Mouse (Mus musculus) ovary, postnatal 36 days (tissue): ENCODE data around the gene Rpp21.

ENCODE experiments used
- DNase-seq: peaks from one replicate; pipeline ENCODE4 v3.0.0; 2022; ENCODE audit warnings: low spot score, mixed read lengths

The Rpp21 gene

DNA sequence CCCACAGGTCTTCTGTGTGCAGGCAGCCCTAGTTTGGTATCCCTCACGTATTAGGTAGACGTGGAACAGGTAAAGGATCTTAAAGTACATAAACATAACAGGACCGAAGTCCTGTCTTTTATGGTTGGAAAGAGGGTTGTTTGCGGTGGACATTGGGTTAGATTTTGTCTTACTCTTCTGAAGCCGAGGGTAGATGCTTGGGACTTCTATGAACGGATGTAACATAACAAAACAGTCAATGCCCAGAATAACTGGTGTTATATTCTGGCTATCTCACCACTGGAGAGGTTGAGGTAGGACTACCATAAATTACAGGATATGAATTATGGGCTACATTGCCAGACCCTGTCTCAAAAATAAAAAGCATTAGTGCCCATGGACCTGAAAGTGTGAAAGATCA, at the start of gene Rpp21:
Gene Rpp21 (minus strand): TSS at position 101 of the 400 bp plus-strand sequence.
- no peak for DNase-seq

DNA sequence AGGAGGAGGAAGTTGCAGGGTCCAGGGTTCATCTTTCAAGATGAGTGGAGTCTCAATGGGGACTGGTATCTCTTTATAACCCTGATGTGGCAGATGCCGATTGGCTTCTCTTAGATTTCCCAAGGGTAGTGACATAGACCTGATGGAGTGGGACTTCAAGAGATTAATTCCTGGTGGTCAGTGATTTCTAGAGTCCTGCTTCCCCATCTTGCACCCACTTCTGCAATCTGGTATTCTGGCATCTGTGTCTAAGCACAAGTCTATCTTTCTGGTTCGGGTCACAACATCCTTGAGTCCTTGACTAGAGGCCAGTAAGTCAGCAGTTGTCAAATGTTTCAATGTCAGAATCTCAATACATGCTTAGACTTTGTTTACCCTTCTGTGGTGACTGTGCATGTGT, 28.5 kb upstream of the Rpp21 start, which contains the start of gene H2-M10.2:
Gene H2-M10.2 (minus strand): TSS at position 101 of the 400 bp plus-strand sequence.
- no peak for DNase-seq

DNA sequence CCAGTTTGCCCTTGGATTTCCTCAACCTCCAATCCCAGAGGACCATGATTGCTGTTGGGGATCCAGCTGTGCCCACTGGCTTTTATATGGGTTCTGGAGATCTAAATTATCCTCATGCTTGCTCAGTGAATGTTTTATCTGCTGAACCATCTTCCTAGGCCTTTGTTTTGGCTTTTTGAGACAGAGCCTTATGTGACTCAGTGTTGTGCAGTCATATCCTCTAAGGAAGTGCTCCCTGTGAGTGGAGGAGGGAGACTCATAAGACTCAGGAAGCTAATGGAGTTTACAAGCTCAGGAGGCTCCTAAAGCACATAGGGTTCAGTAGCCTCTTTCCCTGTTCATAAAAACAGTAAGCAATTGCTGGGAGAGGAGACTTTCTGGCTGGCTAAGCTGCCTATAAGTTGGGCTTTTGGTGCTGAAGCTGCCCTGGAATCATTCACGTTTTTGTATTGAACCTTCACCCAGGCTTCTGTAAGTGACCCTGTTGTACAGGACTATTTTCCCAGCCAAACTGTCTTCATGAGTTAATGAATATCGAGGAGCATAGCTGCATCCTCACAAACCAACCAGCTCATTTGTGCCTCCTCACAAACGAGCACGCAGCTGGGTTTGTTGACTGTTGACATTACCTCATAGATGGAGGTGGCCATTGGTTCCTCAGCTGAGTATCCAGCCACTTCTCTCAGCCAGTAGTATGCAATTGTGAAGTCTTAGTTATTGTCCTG, 23.8 kb upstream of the Rpp21 start:
- no peak for DNase-seq

DNA sequence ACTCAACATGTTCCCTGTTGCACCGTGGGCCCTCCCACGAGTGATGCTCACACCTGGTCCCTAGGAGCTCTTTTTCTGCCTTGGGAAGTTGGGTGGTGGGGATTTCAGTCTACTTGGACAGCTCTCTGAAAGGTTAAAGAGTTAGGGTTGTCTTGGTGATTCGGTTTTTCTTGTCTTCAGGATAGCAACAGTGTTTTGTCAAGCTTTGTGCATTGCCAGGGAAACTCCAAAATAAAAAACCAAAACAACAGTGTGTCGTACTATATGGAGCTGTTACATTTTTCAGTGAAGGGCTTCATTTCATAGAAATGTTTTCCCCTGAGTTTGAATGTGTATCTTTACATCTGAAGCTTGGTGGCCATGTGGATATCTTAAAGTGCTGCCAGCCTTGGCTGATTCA, 16.9 kb upstream of the Rpp21 start:
- DNase-seq = no peak

DNA sequence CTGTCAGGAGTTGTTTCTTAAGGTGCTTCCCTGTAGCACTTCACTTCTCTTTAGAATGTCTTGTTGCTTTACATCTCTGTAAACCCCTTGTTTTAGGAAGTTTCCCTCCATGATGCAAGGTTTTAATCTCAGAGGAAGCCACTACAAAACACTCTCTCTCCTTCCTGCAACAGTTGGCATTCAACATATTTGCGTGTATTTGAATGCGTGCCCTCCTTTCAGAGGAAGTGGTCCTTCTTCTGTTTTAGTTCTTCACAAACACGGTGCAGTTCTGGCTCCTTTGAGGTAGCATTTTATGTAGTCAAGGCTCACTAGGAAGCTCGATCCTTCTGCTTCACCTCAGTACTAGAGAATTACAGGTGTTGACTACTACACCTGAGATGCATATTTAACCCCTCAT, 15.9 kb upstream of the Rpp21 start:
- DNase-seq = no peak

DNA sequence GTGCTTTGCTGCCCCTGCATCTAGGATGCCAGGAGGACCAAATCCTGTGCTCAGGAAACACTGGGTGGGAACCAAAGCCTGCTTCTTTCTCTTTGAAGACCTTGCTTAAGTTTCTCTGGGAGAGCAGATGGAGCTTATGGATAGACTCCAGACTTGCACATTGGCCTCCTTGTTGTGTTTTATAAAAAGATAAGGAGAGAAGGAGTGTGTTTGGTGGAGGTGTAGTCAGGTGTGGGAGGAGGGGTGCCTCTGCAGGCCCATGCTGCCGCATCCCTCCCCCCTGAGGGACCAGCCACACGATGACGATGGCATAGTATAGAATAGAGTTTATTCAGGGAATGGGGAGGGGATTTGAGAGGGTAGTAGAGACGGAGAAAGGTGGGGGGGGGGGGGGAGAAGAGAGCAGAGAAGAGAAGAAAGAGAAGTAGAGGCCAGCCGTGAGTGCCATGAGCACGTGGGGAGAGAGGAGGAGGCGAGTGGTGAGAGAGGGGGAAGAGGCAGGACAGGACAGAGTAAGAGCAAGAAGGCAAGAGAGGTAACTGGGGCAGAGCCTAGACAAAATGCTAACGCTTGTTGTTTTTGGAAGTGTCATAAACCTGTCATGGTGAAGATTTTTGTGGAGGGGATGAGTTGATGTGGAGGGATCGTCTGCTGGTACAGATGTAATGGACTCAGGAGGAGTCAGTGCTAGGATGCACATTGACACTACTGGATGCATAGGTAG, 14.9 kb upstream of the Rpp21 start:
- no peak for DNase-seq

DNA sequence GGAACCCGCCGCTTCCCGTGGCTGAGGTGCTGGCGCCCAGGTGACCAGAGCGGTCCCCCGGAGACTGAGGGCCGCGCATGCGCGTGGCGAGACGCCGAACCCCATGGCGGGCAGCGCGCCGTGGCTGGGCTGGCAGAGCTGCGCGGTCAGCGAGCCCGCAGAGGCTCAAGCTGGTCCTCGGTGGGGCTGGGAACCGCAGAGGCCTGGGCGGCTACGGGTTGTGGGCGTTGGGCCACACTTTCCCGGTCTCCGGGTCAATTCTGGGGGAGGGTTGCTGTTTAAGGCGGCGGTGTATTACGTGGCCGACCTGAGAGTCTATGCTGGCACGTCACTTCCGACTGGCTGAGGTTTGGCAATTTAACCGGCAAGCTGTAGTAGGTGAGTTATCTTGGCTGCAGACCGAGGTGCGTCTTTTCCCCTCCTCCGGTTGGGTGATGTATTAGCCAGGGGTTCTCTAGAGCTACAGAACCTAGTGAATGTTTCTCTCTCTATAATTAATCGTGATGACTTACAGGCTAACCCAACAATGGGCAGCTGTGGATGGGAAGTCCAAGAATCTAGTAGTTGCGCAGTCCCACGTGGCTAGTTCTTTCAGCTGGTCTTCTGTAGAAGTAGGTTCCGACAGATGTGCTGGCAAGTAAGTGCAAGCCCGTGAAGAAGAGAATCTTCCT, 13.9 kb upstream of the Rpp21 start, which contains the start of gene Trim39:
Gene Trim39 (minus strand): TSS at position 662 of the 671 bp plus-strand sequence.
- no peak for DNase-seq

DNA sequence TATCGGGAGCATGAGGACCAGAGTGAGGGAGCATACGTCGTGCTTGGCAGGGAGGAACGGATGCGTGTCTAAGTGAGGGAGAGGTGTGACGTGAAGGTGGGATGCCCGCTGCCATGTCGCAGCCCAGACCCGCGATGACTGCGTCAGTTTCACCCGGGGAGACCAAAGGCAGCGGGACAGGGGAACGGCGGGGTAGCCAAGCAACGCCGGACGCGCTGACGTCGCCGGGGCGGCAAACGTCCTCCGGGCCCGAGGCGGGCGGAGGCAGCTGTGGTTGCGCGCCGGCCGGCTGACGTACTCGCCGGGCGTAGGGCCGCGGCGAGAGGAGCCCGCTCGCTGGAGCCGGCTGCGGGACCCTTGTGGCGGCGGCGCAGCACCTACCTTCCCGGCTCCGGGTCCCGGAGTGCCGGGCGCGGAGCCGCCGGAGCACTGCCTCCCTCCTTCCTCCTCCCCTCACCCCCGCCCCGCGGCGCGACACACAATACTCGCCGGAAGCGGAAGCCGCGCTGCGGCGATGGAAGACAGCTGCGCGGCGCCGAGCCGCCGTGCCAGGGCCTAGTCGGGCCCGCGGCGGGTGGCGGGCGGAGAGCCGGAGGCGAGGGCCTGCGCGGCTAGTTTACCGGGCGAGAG, 13.2 kb upstream of the Rpp21 start:
- DNase-seq = peak; percentile 90

DNA sequence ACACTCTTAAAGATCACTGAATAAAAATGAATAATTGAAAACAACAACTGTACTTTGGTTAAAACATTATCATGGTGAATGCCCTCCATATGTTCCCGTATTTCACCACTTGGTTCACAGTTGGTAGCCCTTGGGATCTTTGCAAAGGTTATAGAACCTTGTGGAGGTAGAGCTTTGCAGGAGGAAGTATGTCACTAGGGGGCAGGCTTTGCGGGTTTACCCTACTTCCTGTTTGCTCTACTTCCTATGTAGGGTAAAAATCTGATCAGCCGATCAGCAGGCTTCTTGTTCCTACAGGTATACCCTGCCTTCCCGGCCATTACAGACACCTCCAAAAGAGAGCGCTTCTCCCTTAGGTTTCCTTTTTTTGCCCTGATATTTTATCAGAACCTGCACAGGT, 8.0 kb upstream of the Rpp21 start:
- DNase-seq = no peak

DNA sequence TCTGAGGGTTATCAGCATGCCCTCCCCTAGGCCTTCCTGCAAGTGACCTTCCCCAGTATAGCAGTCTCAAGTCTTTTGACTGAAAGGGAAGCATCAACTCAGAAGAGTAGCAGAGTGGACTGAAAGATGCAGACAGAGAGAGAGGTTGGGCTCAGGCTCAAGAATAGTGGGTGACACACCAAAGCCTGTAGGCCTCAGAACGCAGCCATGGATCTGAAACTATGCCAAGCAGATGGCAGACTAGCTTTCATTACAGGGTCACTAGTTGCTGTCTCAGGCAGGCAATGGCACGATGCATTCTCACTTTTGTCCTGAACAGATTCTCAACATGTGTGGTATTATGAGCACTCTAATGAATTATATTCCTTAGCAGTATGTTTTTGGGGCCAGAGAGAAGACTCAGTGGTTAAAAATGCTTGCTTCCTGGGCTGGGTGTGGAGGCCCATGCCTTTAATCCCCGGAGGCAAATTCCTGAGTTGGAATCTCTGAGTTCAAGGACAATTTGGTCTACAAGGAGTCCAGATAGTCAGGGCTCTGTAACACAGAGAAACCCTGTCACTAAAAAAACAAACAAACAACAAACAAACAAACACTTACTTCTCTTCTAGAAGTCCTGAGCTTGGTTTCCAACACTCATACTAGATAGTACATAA, 6.5 kb upstream of the Rpp21 start:
- DNase-seq = no peak

DNA sequence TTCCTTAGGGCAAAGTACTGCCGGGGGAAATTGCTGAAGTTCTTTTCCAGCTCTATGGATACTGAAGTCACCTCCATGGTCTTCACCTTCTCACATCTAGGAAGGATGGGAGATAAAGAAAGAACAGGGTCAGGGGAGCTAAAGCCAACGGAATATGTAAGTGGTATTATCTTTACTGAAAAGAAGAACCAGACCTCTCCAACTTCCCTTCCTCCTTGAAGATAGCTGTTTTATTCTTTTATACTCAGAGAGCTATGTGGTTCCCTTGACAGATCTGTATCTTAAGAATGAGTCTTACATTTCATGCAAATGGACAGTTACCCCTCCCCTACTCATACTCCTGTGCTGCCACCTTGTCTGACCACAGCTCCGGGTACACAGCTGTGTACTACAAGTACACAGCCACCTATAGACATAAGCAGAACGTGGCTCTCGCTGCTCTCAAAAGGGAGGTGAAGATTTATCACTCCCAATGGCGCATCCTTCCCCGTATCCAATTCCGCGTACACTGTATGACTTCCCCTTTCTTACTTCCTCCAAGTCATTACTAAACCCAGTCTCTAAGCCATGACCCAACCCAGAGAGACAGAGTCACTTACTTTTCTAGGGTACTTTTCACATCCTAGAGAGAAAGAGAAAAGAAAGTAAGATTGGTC, 3.8 kb upstream of the Rpp21 start:
- DNase-seq = no peak

DNA sequence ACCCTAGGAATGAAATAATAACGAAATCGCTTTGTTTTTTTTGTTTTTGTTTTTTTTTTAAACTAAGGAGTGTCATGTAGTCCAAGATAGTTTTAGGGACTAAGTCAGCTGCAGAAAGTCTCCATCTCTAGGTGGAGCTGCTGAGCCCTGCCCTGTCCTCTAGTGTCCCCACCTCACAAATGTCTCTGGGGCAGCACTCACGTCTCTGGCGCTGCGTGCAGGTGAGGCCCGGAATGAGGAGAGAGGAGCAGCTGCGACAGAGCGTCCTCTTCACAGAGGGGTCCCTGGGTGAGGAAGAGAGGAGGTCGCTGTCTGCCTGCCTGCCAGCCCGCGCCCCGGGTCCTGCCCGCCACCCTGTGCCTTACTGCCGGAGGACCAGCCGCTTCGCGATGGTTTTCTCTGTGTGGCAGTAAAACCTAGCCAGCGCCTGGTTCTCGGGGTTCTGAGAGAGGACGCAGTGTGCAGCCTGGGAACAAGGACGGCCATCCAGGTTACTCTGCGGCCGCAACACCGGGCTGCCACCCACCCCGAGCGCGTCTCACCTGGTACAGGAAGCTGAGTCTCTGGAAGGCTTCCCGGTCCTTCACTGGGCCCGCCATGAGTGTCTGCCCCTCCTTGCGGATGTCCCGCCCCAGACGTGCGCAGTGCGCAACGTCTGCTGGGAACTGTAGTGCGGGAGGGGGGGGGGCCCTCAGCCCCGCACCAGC, 475 bp downstream of the Rpp21 start:
- DNase-seq = peak; percentile 77

DNA sequence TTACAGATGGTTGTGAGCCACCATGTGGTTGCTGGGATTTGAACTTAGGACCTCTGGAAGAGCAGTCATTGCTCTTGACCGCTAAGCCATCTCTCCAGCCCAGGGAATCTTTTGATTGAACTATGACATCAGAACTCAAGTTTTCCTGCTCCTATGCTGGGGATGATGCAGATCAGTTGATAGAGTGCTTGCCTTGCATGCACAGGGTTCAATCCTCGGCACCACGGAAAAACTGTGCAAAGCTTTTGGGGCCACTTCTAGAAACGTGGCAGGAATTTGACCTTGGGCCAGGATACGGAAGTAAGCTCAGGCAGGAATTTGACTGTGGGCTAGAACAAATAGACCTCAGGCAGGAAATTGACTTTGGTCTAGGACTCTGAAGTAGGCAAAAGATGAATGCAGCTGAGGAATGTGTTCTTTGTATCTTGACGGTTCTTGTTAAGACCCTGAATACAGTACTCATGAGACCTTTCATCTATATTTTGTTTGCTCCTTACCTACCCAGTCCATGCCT, 4.7 kb downstream of the Rpp21 start:
- no peak for DNase-seq

DNA sequence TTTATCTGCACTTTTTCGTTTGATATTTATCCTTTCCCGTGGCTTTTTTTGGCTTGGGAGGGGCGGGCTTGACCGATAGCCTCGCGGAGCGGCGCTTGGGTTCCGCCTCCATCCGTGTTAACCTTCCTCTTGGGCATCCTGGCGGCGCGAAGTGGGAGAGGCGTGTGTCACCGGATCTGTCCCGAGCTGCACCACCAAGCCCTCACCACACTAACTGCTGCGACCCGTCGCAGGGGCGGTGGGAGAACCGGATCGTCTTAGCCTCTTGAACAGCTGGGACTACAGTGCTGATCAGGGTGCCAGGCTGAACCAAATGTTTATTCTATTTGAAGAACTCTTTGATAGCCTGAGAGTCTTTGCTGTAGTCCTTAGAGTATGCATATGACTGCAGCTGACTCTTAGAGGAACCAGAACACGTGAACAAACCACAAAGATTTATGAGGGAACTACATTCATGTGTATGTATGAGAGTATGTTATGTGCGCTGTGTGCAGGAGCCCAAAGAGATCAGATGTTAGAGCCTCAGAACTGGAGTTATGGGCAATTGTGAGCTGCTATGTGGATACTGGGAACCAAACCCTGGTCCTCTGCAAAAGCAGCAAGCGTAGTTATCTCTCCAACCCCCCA, 5.5 kb downstream of the Rpp21 start:
- DNase-seq = peak; percentile 11

DNA sequence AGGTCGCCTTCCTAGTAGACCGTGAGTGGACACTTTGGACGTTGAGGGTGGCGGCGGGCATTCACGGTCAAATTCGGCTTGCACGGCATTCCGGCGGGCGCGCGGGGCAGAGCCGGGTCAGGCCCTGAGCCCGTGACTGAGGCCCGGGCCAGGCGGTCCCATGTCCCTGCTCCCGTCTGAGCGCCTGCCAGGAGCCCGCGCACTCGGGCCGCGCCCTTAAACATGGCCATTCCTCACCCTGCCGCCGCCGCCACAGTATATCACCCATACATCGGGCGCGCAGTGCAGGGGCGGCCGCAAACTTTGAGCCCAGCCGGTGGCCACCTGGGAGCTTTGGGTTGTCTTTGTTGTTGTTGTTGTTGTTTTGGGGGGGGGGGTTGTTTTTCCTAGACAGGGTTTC, 9.0 kb downstream of the Rpp21 start:
- DNase-seq = no peak

DNA sequence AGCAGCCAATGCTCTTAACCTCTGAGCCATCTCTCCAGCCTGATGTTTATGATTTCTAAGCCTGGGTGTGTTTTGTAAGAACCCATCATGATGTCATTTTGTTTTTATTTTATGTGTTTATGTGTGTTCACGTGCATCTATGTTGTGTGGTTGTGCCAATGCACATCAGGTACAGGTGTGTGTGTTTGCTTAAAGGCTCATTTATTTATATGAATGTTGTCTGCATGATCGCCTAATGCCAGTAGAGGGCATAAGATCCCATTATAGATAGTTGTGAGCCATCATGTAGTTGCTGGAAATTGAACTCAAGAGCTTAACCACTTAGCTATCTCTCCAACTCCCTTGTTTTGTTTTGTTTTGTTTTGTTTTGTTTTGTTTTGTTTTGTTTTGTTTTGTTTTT, 12.1 kb downstream of the Rpp21 start:
- no peak for DNase-seq

DNA sequence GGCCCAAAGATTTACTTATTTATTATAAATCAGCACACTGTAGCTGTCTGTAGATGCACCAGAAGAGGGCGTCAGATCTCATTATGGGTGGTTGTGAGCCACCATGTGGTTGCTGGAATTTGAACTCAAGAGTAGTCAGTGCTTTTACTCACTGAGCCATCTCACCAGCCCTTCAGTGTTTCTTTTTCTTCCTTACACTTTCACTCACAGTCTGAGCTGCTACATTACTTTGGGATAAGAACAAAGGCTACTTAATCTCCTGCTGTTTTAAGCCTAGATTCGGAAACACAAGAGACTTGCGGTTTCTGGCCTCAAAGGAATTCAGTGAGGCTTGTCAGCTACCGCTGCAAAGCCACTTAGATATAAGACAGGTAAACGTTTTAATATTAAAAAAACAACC, 13.8 kb downstream of the Rpp21 start:
- DNase-seq = no peak

DNA sequence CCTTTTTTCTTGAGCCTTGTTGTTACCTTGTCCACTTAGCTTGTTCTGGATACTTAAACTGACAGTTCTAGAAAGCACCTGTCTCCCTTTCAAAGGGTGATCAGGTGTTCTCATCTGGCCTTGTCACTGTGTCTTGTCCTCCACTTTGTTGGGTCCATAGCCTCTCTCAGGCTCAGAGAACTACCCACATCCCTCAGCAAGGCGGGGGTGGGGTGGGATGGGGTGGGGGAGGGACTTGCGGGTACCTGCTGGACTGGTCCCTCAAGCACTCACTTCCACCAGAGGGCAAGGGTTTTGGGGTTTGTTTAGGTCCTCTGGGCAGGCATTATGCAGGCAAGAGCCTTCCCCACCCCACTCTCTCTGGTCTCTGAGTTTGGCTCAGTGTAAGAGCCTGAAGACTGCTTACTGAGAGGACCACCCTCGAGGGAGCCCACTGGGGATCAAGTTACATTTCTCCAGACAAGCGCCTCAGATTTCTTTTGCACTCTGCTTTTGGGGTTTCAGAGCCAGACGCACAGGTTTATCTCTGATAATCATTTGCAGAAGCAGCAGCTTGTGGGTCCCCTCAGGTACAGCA, 17.1 kb downstream of the Rpp21 start:
- DNase-seq = no peak

DNA sequence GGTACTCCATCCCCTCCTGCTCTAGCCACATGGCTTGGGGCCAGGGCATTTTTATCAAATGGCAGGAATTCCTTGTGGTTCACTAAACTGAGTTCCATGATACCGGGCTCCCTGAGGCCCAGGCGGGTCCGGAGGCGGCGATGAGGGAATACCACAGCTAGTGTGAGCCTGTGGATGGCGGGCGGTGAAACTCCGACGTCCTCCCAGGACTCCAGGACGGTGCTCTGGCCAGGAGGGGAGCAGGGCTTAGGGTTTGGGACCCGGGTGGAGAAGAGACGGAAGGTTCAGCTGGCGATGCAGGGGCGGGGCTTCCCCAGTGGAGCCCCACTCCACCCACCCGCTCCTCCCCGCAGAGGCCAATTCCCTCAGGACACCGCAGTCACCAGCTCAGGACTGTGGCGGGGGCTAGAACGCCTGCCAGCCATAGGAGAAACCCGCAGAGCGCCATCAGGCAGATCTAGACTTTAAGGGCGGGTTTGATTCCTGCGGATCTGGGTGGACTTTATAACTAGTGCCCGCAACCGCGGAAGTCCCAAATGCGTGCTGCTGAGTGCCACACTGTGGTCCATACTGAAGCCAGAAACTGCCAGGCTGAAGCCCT, 20.4 kb downstream of the Rpp21 start:
- peak; percentile 15 for DNase-seq
